Mouse (Mus musculus) adrenal gland, adult (tissue): ENCODE data around the gene Stx5a.

ENCODE experiments used
- DNase-seq, 2 experiments: peaks; one replicate each; pipeline ENCODE4 v3.0.0; 2022 to 2023; ENCODE audit warnings: low spot score in 1 of 2; ENCODE audit not compliant: inconsistent age in 2 of 2

The Stx5a gene

GRCm38 (mm10) chr19:8790171-8790570, 49.0 kb downstream of the Stx5a start:
- no peak for DNase-seq

GRCm38 (mm10) chr19:8798264-8798946, 57.2 kb downstream of the Stx5a start, which contains the start of gene Polr2g:
Polr2g (minus strand) TSS chr19:8798577.
- DNase-seq, result peak; percentile 94 to 97

- no peak for DNase-seq
These were observed 57.7 kb downstream of the Stx5a start for GRCm38 (mm10) chr19:8798947-8799315.

GRCm38 (mm10) chr19:8802130-8802821, 61.1 kb downstream of the Stx5a start, which contains the start of gene Zbtb3:
Zbtb3 (plus strand) TSS chr19:8802555.
- DNase-seq, result peak; percentile 97 to 98

- DNase-seq, result no peak
These were observed 62.1 kb downstream of the Stx5a start for GRCm38 (mm10) chr19:8803204-8803780.

- no peak for DNase-seq
These were observed 62.9 kb downstream of the Stx5a start for GRCm38 (mm10) chr19:8803879-8804660.
